Mouse (Mus musculus): Measurements from ENCODE around the gene Snx5.
A peak's percentile ranks its signal among the peaks of the same experiment; 100 is the strongest.

Snx5 gene

DNA sequence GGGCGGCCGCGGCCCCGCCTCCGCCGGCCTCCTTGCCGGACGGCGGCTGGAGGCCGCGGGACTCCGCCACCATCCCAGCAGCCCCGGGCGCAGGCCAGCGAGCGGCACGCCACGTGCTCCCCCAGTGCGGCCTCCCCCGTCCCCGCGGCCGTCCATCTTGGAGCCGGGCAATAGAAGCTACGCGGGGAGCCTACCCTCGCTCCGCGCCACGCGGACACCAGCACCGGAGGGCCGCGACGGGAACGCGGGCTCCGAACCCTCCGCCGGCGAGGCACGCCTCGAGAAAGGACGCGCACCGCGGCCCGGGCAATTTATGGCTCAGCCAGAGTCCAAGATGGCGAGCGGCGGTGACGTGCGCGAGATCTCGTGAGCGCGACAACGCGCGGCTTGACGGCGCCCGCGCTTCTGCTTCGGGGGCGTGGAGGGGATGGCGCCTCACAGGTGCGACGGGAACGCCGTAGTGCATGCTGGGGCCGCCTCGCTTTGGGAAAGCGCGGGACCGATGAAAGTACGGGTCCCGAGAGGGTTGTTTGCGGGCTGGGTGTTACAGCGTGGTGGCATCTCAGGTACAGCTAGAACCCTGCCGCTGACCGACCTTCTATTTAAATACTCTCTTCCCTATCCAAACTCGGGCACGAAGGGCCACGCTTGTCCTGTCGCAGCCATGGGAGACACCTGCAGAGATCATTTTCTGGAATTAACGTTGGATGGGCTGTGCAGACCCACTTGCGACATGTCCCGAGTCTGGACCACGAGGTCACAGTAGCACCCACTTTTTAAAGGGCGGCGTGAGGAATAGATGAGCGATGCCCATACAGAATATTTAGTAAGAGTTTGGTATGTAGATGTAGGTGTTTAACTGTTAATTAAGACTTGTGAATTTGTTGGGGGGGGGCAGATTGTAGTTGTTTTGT lies at the start of gene Snx5, which contains the start of gene Mgme1:
TSS of gene Snx5 (minus strand) at position 400 of the 914 bp plus-strand sequence.
TSS of gene Mgme1 (plus strand) at position 157 of the 914 bp plus-strand sequence.
- DNase-seq (ENCODE audit: extremely low read depth, insufficient read length, low spot score), result peak; percentile 96

GRCm38 (mm10) chr2:144311372-144311771 lies 40.7 kb upstream of the Snx5 start:
- DNase-seq (ENCODE audit: extremely low read depth, insufficient read length, low spot score), result peak; percentile 28

- DNase-seq (ENCODE audit: extremely low read depth, insufficient read length, low spot score), result no peak
These were observed 39.6 kb upstream of the Snx5 start for GRCm38 (mm10) chr2:144310273-144310672.

DNA sequence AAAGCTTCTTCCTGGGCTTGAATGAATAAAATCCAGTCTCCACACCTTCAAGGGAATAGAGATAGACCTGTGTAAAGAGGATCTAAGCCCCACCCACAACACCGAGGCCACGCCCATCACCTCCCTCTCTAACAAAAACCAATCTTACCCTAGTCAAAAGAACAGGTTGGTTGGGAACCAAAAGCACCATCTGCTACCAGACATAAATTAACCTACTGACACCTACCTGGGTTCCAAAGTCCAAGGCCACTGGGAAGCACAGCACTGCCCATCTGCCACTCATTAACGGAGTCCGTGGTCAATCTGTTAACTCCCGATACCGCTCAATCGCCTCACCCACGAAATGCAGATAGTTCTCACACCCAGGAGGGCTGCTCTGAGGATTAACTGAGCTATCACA lies 37.9 kb upstream of the Snx5 start:
- no peak for DNase-seq (ENCODE audit: extremely low read depth, insufficient read length, low spot score)

- no peak for DNase-seq (ENCODE audit: extremely low read depth, insufficient read length, low spot score)
These were observed 35.1 kb upstream of the Snx5 start for GRCm38 (mm10) chr2:144305721-144306294.

- DNase-seq (ENCODE audit: extremely low read depth, insufficient read length, low spot score), result no peak
These were observed 30.4 kb upstream of the Snx5 start for GRCm38 (mm10) chr2:144301101-144301500.

DNA sequence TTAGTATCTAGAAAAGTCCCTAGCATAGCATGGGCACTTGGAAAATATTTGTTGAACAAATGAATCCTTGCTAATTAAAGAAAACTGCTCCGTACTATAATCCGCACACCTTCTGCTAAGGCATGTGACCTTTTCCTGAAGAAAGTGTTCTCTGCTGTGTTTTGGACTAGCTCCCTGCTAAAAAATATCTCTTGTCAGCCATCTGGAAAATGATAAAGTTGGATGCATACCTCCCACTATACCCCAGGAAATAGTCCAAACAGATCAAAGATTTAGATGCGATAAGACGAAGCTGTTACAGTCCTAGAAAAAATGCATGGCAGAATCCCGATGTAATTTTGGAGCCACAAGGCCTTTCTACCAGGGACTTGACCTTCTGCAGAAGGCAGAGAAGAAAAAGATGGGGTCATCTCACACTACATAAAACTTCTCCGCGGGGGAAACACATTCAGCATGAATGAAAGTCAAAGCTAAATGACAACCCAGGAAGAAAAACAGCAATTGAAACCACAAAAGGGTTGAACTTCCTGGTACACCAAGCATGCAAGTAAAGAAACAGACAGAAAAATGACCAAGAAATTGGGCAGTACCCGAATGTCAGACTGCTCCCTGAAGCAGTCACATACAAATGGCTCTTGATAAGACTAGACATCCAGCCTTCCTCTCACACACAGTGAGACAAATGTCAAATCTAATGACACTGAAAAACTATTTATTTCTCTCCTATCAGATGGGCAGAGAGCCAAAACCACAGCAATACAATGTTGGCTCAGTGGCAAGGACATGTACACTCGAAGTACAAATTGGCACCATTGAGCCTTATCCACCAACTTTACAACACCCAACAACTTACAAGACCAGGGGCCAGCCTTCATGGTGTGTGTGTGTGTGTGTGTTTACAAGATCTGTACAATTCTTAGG lies 29.3 kb upstream of the Snx5 start:
- DNase-seq (ENCODE audit: extremely low read depth, insufficient read length, low spot score), result no peak

DNA sequence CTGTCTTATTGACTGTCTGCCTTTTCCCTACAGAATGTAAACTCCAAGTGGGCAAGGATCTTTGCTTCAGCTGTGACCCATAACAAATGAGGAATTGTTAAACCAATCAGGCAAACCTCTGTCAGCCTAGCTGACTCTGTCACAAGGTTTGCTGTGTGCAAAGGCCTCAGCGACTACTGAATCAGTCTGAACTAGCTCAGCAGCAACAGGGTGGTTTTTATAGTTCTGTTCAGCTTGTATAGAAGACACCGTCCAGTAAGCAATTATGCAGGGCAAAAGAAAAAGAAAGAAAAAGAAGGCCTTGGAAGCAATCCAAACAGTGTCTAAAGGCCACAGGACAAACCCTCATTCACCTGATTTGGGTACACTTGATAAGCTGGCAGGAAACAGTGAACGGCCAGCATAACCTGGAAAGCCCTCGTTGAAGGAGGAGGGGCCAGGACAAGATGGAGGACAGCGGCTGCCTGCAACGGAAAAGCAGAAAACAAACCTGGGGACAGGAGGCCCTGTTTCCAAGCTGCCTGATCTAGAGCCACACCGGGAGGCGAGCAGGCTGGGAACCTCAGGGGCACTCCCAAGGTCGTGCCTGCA lies 24.5 kb upstream of the Snx5 start:
- no peak for DNase-seq (ENCODE audit: extremely low read depth, insufficient read length, low spot score)

DNA sequence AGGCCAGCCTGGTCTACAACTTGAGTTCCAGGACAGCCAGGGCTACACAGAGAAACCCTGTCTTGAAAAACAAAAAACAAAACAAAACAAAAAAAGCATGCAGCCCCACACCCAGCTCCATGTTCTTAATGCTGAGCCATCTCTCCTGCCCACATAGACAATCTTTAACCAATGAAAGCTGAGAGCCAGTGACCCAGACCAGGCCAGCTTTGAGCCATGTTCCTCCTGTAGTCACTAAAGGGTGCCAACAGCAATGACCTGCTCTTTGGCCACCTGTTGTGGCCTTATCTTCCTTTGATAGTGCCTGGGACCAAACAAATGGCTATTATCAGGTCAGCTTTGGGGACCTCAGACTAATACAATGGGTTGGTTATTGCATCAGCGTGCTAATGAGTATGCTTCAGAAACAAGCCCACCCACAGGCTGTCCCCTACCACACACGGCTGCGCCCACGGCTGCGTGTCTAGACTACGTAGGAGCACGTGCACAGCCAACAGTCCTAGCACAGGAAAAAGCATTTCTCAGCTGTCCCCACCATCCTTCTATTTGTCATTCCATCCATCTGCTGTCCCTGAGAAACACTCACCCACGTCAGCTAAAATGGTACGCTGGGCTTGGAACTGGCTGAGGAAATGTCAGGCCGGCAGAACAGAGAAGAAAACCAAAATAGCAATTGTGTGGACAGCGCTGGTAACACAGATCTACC lies 21.0 kb upstream of the Snx5 start:
- DNase-seq (ENCODE audit: extremely low read depth, insufficient read length, low spot score), result no peak

DNA sequence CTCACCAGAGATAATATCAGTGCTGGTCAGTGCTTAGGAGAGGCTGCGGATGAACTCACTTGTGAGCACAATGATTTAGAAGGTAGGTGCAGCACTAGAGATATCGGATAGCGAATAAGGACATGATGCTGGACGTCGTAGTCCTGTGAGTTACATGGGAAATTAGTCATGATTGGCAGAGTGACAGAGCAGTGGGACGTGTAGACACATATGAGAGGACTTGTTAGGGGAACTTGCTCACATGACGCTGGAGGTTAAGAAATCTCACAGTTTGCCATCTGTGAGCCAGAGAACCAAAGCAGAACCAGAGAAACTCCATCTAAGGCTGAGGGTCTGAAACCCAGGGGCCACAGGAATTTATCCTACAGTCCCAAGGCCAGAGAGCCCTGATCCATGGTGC lies 19.6 kb upstream of the Snx5 start:
- no peak for DNase-seq (ENCODE audit: extremely low read depth, insufficient read length, low spot score)

DNA sequence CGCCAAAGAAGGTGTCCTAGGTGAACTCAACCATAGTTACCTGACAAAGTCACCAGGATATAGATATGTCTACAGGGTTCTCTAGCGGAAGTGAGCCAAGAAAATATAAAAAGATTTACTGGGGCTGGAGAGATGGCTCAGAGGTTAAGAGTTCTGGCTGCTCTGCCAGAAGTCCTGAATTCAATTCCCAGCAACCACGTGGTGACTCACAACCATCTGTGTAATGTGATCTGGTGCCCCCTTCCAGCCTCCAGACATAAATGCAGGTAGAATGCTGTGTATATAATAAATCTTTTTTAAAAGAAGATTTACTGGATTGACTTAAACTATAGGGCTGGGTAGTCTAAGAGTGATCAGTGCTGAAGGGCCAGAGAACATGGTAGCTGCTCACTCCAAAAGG lies 10.7 kb upstream of the Snx5 start:
- DNase-seq (ENCODE audit: extremely low read depth, insufficient read length, low spot score), result no peak

- no peak for DNase-seq (ENCODE audit: extremely low read depth, insufficient read length, low spot score)
These were observed 9.9 kb upstream of the Snx5 start for GRCm38 (mm10) chr2:144280568-144280967.

- no peak for DNase-seq (ENCODE audit: extremely low read depth, insufficient read length, low spot score)
These were observed 9.0 kb upstream of the Snx5 start for GRCm38 (mm10) chr2:144279742-144280141.

- DNase-seq (ENCODE audit: extremely low read depth, insufficient read length, low spot score), result no peak
These were observed 6.2 kb upstream of the Snx5 start for GRCm38 (mm10) chr2:144276885-144277284.

- no peak for DNase-seq (ENCODE audit: extremely low read depth, insufficient read length, low spot score)
These were observed 4.0 kb upstream of the Snx5 start for GRCm38 (mm10) chr2:144274741-144275140.

- no peak for DNase-seq (ENCODE audit: extremely low read depth, insufficient read length, low spot score)
These were observed 1.4 kb upstream of the Snx5 start for GRCm38 (mm10) chr2:144272088-144272487.

GRCm38 (mm10) chr2:144269679-144270475 lies 829 bp downstream of the Snx5 start:
- DNase-seq (ENCODE audit: extremely low read depth, insufficient read length, low spot score), result no peak

GRCm38 (mm10) chr2:144269306-144269650 lies 1.4 kb downstream of the Snx5 start:
- DNase-seq (ENCODE audit: extremely low read depth, insufficient read length, low spot score), result no peak
